Mouse (Mus musculus): ENCODE measurements around the gene Ncoa4. TPM values are rescaled to one million over a fixed set of nuclear protein-coding genes. Genes with fewer than 3 reads are reported as not detected.
"Not testable (repeated sequence)": the region's sequence is repeated elsewhere in the genome, so short reads cannot be mapped to it uniquely, and the experiment has no call there.

Ncoa4 gene
- polyA plus RNA-seq, 1 experiment from 2014 or later, result 74.3 TPM

DNA sequence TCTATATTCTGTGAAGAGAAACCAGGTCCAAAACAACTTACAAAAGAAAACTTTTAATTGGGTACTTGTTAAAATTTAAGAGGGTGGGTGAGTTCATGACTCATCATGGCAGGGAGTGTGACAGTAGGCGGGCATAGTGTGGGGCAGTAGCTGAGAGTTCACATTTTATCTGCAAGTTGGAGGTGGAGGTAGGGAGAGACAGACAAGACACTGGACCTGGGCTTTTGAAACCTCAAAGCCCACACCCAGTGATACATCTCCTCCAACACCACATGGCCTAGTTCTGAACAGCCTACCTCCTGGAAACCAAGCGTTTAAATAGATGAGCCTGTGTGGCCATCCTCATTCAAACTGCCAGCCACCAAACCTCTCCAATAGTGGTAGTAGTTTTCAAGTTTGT is 15.6 kb downstream of the Ncoa4 start:
- 89% methylated on average over 2 of the region's 2 CpGs for WGBS
- Histone ChIP-seq H3K27ac (no peak overlapping the region), H3K36me3 (peaks cover 46% of the 10 kb centered on the region), H3K27me3 (no peaks in the 10 kb centered on the region), H3K4me1 (no peaks in the 10 kb centered on the region), H3K4me3 (no peak overlapping the region), H3K9ac (no peak overlapping the region), H3K9me3 (no peaks in the 10 kb centered on the region), H3K4me2 (no peak overlapping the region)
- no peak for ATAC-seq (ENCODE audit: insufficient number of reproducible peaks, insufficient read depth, low FRiP score, low TSS enrichment, low read depth)

DNA sequence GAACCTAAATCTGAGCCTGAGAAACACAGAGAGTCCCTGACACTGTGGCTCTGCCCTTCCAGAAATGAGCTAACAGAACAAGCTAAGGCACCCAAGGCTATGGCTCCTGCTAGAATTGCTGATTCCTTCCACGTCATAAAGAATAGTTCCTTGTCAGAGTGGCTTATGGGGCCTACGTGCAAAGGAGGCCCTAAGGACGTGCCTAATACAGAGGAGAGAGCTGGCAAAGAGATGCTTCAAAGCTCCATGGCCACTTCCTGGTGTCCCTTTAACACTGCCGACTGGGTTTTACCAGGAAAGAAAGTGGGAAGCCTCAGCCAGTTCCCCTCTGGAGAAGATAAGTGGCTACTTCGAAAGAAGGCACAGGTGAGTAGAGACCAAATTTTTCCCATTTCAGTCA is 16.9 kb downstream of the Ncoa4 start:
- not testable (repeated sequence) for ATAC-seq (ENCODE audit: insufficient number of reproducible peaks, insufficient read depth, low FRiP score, low TSS enrichment, low read depth); H3K4me3 ChIP-seq; H3K4me1 ChIP-seq; H3K27ac ChIP-seq; H3K9ac ChIP-seq; H3K4me2 ChIP-seq; H3K9me3 ChIP-seq; H3K27me3 ChIP-seq
- peaks cover 50% of the 10 kb centered on the region for H3K36me3 ChIP-seq
- WGBS, result 87% methylated on average over 5 of the region's 5 CpGs

DNA sequence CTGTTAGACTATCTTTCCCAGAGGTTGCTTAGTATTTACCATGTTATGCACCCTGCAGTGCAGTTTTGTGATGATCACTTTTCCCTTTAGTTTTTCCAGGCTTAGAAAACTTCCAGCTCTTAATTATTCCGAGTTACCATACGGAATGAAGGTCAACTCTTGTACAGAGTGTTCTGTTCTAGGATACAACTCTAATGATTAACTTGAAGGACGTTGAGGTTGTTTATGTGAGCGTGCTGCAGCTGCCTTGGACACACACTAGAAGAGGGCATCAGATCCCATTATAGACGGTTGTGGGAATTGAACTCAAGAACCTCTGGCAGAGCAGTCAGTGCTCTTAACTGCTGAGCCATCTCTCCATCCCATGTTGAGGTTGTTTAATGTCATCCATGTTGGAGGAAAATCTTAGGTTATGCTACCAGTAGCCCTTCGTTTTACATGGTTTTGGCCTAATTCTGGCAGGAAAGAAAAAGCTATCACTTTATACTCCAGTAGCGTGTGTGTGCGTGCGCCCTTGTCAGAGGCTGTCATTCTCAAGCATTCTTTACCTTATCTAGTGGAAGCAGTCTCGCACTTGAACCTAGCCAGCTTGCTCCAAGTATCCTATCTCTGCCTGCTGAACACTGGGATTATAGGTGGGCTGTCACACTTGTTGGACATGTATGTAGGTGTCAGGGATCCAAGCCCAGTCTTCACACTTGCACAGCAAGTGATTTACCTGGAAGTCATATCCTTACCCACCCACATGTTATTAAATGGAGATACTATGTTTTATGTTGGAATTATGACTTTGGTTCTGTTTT is 19.9 kb downstream of the Ncoa4 start:
- Histone ChIP-seq H3K4me2 (no peak overlapping the region), H3K27ac (no peak overlapping the region), H3K9me3 (no peaks in the 10 kb centered on the region), H3K9ac (no peak overlapping the region), H3K4me1 (no peaks in the 10 kb centered on the region), H3K36me3 (peaks cover 53% of the 10 kb centered on the region), H3K4me3 (no peak overlapping the region), H3K27me3 (no peaks in the 10 kb centered on the region)
- 91% methylated on average over 10 of the region's 10 CpGs for WGBS
- ATAC-seq (ENCODE audit: insufficient number of reproducible peaks, insufficient read depth, low FRiP score, low TSS enrichment, low read depth), result no peak

DNA sequence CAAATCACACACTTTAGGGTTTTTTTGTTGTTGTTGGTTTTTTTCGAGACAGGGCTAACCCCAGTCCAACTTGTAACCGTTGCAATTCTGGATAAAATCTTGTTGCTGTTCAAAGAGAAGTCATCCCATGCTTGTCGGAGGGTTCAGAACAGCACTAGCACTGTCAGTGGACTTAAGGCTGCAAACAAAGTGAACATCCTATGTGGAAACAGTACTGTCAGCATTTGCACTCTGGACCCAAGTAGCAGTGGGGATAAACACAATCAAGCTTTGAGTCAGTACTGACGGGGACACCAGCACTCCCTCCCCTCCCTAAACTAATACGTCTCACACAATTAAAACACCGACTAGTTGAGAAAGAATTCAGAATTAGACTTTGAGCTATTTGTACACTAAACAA is 21.2 kb downstream of the Ncoa4 start:
- Histone ChIP-seq H3K9me3 (no peaks in the 10 kb centered on the region), H3K27me3 (no peaks in the 10 kb centered on the region), H3K4me1 (no peaks in the 10 kb centered on the region), H3K27ac (no peak overlapping the region), H3K4me2 (no peak overlapping the region), H3K4me3 (no peak overlapping the region), H3K9ac (no peak overlapping the region), H3K36me3 (peaks cover 51% of the 10 kb centered on the region)
- WGBS, result 87% methylated on average over 6 of the region's 6 CpGs
- no peak for ATAC-seq (ENCODE audit: insufficient number of reproducible peaks, insufficient read depth, low FRiP score, low TSS enrichment, low read depth)

DNA sequence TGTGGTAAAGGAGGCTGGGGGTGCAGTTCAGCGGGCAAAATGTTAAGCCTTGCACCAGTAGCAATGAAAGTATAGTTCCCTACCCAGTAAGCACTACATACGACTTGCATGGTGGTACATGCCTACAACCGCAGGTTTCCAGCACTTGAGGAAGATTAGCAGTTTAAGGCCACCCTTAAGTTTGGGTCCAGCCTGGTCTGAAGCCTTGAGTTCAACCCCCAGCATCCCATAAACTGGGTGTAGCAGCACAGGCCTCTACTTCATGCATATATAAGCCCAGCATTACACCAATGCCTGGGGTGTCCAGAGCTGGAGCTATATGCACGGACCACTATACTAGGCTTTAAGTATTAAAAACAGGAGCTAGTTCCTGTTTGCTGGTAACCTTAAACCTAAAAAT is 24.2 kb downstream of the Ncoa4 start:
- Histone ChIP-seq H3K27me3 (no peaks in the 10 kb centered on the region), H3K4me2 (no peak overlapping the region), H3K9me3 (no peaks in the 10 kb centered on the region), H3K4me3 (no peak overlapping the region), H3K4me1 (no peaks in the 10 kb centered on the region), H3K27ac (no peak overlapping the region), H3K9ac (no peak overlapping the region), H3K36me3 (peaks cover 69% of the 10 kb centered on the region)
- 92% methylated on average over 4 of the region's 4 CpGs for WGBS
- no peak for ATAC-seq (ENCODE audit: insufficient number of reproducible peaks, insufficient read depth, low FRiP score, low TSS enrichment, low read depth)

DNA sequence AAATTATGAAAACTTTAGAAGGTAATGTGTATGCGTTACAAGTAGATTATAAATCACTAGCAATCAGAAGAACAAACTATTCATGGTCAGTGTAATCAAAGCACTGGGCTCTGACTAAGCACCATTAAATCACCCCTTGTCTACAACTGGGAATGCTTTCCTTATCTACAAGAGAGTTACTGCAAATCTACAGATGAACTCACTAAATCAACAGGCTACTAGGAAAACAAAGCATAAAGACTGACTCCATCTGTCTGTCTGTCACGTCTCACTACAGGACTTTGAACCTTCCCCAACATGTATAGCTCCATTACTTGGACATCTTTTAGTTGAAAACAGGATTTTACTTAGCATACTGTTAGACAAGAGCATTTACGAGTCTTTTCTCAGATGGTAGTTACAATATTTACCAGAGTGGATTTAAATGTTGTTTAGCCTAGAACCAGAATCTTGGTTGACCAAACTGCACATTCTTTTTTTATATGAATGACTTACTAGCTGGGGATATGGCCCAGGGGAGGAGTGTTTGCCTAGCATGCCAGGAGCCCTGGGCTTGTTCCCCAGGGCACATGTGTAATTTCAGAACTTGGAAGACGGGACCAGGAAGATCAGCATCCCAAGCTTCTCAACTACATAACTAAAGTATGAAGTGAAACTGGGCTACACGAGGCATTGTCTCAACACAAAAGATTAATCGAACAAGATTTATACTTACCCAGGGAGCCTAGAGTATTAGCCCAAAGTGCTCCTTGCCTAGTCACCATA is 31.1 kb downstream of the Ncoa4 start:
- WGBS, result 92% methylated on average over 6 of the region's 6 CpGs
- Histone ChIP-seq H3K9ac (no peak overlapping the region), H3K4me2 (no peak overlapping the region), H3K27me3 (no peaks in the 10 kb centered on the region), H3K27ac (no peak overlapping the region), H3K9me3 (no peaks in the 10 kb centered on the region), H3K36me3 (peaks cover 71% of the 10 kb centered on the region), H3K4me3 (no peak overlapping the region), H3K4me1 (no peaks in the 10 kb centered on the region)
- ATAC-seq (ENCODE audit: insufficient number of reproducible peaks, insufficient read depth, low FRiP score, low TSS enrichment, low read depth), result no peak

DNA sequence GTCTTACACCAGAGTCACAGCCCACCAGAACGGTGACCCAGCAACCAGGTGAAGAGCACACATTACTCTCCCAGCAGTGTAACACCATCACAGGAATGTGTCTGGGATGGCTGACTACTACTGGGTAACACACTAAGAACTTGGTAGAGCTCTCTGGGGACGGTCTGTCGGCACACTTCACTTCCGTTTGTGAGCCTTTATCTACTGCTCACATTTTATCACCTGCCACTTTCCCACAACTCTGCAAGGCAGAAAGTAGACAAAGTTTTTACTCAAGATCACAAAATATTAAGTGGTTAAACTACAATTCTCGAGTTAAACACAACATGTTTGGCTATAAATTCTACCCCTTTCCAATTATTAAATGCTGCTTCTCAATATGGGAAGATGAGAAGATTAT is 32.3 kb downstream of the Ncoa4 start:
- ATAC-seq (ENCODE audit: insufficient number of reproducible peaks, insufficient read depth, low FRiP score, low TSS enrichment, low read depth), result no peak
- no peak overlapping the region for H3K4me3 ChIP-seq
- 92% methylated on average over 5 of the region's 5 CpGs for WGBS
- no peaks in the 10 kb centered on the region for H3K9me3 ChIP-seq
- peaks cover 66% of the 10 kb centered on the region for H3K36me3 ChIP-seq
- H3K9ac ChIP-seq, result no peak overlapping the region
- H3K4me2 ChIP-seq, result no peak overlapping the region
- H3K27me3 ChIP-seq, result no peaks in the 10 kb centered on the region
- no peak overlapping the region for H3K27ac ChIP-seq
- H3K4me1 ChIP-seq, result no peaks in the 10 kb centered on the region

DNA sequence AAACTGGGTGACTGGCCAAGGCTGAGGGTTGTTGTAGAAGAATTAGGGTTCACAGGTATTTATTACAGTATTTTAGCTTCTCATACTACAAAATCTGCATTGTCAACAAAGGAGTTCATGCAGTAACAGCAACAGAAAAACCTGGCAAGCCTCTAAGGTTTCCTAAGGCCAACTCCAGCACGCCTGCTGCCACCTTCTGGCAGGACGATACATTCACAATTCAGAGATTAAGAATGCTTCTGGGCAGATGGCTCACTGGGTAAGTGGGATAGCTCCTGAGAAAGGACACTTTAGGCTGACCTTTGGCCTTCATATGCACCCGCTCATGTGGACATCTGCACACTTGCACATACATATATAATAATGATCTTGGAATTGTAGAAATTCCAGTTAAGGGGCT is 32.8 kb downstream of the Ncoa4 start:
- peaks cover 66% of the 10 kb centered on the region for H3K36me3 ChIP-seq
- H3K9ac ChIP-seq, result no peak overlapping the region
- H3K4me3 ChIP-seq, result no peak overlapping the region
- WGBS, result 53% methylated on average over 3 of the region's 3 CpGs
- H3K27me3 ChIP-seq, result no peaks in the 10 kb centered on the region
- ATAC-seq (ENCODE audit: insufficient number of reproducible peaks, insufficient read depth, low FRiP score, low TSS enrichment, low read depth), result no peak
- no peaks in the 10 kb centered on the region for H3K9me3 ChIP-seq
- no peak overlapping the region for H3K4me2 ChIP-seq
- H3K27ac ChIP-seq, result no peak overlapping the region
- no peaks in the 10 kb centered on the region for H3K4me1 ChIP-seq

DNA sequence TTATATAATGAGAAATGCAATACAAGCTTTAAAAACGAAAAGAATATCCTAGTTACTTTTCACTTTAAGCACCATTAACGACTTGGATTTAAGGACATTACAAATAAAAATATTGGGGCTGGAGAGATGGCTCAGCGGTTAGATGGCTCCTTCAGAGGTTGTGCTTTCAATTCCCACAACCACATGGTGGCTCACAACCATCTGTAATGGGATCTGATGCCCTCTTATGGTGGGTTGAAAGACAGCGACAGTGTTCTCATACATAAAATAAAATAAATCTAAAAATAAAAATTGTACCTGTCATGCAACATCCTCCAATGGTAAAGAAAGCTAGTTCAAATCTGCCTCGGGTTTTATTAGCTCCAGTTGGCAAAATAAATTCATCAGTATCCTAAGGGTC is 33.9 kb downstream of the Ncoa4 start:
- 86% methylated on average over 5 of the region's 5 CpGs for WGBS
- ATAC-seq (ENCODE audit: insufficient number of reproducible peaks, insufficient read depth, low FRiP score, low TSS enrichment, low read depth); H3K4me2 ChIP-seq; H3K9ac ChIP-seq; H3K27me3 ChIP-seq; H3K27ac ChIP-seq; H3K4me1 ChIP-seq; H3K9me3 ChIP-seq; H3K4me3 ChIP-seq: not testable (repeated sequence)
- peaks cover 64% of the 10 kb centered on the region for H3K36me3 ChIP-seq

DNA sequence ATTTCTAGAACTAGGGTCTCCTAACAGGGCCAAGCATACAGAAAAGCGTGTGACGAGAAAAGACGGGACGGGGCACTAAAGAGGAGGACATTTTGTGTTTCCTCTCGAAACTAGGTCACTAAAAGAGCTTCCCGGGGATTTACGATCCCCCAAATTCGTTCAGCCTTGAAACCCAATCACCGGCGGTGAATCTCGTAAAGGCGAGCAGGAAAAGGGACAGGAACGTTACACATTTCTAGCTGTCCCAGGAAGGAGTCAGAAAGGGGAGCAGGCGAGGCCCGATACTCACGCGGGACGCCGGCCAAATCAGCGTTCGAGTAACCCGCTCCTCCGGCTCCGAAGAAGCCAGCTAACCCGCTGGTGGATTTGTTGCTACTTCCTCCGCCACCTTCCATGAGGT is 41.7 kb downstream of the Ncoa4 start:
- under 1% methylated on average over 26 of the region's 26 CpGs for WGBS

DNA sequence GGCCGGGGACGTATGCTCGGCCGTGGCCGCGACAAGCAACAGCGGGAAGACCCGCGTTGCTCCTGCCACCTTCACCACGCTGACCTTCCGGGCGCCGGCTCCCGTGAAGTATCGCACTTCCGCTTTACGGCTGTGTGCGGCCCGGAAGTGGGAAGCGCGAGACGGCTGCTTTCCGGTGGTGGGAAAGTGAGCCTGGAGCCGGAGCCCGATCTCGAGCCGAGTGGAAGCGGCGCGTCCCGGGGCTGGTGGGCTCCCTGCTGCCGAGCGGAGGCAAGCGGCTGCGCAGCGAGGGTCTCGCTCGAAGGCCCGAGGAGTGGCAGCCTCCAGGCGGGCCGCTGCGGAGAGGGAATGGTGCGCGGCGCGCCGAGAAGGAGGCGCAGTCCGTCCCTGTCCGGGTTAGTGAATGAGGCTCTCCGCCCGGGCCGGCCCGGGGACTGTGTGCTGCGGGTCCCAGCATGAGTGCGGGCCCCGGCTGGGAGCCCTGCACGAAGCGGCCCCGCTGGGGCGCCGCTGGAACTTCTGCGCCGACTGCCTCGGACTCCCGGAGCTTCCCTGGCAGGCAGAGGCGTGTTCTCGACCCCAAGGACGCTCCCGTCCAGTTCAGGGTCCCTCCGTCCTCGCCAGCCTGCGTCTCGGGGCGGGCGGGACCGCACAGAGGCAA is 42.3 kb downstream of the Ncoa4 start, which contains the start of the genes Timm23 and Parg:
Gene Timm23 (minus strand): TSS at position 108 of the 661 bp plus-strand sequence.
Gene Parg (plus strand): TSS at position 159 of the 661 bp plus-strand sequence.
- H3K9me3 ChIP-seq, result no peaks in the 10 kb centered on the region
- peaks cover 20% of the 10 kb centered on the region for H3K4me1 ChIP-seq
- peak within 1 kb of the TSS; percentile 91 for H3K4me2 ChIP-seq
- peaks cover 26% of the 10 kb centered on the region for H3K36me3 ChIP-seq
- no peaks in the 10 kb centered on the region for H3K27me3 ChIP-seq
- WGBS, result under 1% methylated on average over 75 of the region's 77 CpGs
- H3K27ac ChIP-seq, result peak within 1 kb of the TSS; percentile 76
- H3K4me3 ChIP-seq, result peak within 1 kb of the TSS; percentile 100
- H3K9ac ChIP-seq, result peak within 1 kb of the TSS; percentile 97
- ATAC-seq (ENCODE audit: insufficient number of reproducible peaks, insufficient read depth, low FRiP score, low TSS enrichment, low read depth), result peak; percentile 82

More for the DNA sequence above, 41.7 kb downstream of the Ncoa4 start:
- Histone ChIP-seq H3K9ac (peak overlapping the region; percentile 97), H3K36me3 (peaks cover 30% of the 10 kb centered on the region), H3K4me2 (peak overlapping the region; percentile 91), H3K27ac (peak overlapping the region; percentile 76; the same call in 1 of the 2 replicates), H3K4me3 (peak overlapping the region; percentile 100), H3K4me1 (peaks cover 20% of the 10 kb centered on the region), H3K9me3 (no peaks in the 10 kb centered on the region), H3K27me3 (no peaks in the 10 kb centered on the region)
- no peak for ATAC-seq (ENCODE audit: insufficient number of reproducible peaks, insufficient read depth, low FRiP score, low TSS enrichment, low read depth)
